Mouse (Mus musculus) lung, postnatal 4 days (tissue): ENCODE measurements around the gene Aldh2.

Experiments
- DNase-seq, 2 experiments: peaks; one replicate each; pipeline ENCODE4 v3.0.0; 2021

Aldh2 gene

GRCm38 (mm10) chr5:121594714-121595313, 1.2 kb upstream of the Aldh2 start:
- no peak for DNase-seq

- DNase-seq = no peak
Measured at GRCm38 (mm10) chr5:121592816-121593407, 712 bp downstream of the Aldh2 start.

- no peak for DNase-seq
Measured at GRCm38 (mm10) chr5:121592064-121592815, 1.4 kb downstream of the Aldh2 start.

GRCm38 (mm10) chr5:121591417-121592063, 2.1 kb downstream of the Aldh2 start:
- DNase-seq = peak in 1 of 2 experiments; percentile 52

- DNase-seq = no peak
Measured at GRCm38 (mm10) chr5:121589928-121590327, 3.7 kb downstream of the Aldh2 start.

DNA sequence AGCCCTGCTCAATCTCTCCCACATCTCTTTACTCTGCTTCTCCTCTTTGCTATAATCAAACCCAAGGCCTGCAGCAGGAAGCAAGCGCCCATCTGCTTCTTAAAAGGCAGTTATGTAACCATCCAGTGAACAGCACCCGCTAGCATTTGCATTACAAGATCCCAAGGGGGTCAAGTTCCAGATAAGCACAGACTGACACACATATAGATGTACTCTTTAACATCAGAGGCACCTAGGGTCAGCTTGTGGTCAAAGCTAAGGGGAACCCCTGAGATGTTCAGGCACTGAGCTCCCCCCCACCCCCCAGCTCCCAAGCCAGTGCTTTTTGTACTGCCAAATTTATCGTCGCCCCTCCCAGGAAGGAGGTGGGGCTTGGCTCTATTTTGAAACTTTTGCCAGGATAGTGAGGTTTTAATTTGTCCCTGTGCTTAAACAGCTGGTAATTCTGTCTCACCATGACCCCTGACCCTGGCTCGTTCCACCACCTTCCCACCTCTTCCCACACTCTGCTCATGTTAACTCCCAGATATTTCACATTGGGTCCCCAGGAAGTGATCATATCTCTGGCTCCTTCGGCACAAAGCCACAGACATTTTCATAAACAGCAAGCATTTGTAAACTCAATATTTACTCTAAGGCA, 7.1 kb downstream of the Aldh2 start:
- DNase-seq = peak; percentile 74 to 86

DNA sequence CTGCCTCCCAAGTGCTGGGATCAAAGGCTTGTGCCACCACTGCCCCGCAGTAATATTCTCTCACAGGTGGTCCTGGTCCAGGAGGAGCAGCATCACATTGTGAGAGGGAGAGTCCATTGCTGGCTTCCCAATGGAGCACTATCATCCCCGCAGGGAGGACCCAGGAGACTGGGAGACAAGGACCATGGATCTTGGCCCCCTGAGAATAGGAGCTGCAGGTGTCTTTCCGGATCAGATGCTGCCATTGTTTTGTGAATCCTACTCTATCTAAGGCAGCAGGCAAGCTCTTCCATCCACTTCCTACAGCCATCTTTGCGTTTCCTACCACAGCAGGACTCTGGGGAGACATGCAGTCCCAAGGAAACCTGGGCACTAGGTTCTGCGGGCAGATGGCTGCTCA, 7.9 kb downstream of the Aldh2 start:
- no peak for DNase-seq

DNA sequence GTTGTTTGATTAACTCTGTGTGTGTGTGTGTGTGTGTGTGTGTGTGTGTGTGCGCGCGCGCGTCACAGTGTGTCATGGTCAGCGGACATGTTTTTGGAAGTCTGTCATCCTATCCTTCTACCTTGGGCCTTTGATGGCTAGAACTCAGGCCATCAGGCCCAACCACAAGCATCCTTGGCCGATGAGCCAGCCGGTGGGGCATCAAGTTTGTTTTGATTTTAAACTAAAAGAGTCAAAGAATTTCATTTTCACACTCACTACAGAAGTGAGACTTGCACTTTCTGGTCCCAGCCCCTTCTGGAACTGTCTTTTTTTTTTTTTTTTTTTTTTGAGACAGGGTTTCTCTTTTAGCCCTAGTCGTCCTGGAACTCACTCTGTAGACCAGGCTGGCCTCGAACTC, 8.6 kb downstream of the Aldh2 start:
- no peak for DNase-seq

DNA sequence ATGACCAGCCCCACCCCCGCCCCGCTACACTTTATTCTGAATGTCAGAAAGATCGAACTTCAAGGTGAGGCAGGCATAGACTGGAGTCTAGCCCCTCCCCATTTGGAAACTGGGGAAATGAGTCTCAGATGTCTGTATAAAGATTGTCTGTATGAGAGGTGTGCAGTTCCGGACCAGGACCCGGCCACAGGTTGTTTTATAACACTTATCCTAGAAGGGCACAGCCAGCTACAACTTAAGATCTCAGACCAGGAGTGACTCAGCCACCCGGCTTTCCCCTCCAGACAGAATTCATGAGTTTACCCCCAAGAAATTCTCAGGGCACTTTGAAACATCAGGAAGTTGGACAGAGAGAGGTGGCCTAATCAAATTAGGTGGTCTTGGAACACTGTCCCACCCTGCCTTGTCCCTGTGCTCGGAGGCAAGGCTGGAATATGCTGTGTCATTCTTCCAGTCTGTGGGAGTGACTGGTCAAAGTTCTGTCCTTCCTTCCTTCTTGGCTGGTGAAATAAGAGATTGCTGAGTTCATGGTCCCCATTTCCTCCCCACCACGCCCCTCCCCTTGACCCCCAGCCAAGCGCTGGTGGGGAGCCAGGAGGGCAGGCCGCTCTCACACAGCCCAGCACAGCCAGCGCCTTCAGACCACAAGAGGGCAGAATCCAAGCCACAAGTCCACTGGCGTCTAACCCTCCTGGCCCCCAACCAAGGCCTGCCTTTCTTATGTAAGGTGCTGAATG, 9.7 kb downstream of the Aldh2 start:
- DNase-seq = peak; percentile 96 to 97

- DNase-seq = no peak
Measured at GRCm38 (mm10) chr5:121581945-121582344, 11.7 kb downstream of the Aldh2 start.

- DNase-seq = no peak
Measured at GRCm38 (mm10) chr5:121576927-121577488, 16.6 kb downstream of the Aldh2 start.

GRCm38 (mm10) chr5:121575867-121576266, 17.8 kb downstream of the Aldh2 start:
- no peak for DNase-seq

DNA sequence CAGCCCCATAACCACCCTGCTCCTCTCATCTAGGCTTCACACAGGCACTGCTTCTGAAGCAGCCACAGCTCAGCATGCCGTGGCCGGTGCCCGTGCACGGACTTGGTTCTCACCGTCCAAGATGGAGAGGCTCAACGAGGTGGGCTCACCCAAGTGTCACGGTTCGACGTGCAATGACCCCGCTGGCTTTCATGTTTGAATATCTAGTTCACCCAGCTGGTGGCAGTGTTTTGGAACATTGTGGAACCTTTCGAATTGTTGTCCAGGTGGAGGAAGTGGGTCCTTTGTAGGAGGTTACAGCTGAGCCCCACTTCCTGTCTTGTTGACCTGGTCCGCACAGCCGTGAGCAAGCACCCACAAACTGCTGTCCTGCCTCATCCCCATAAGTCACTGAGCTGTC, 19.5 kb downstream of the Aldh2 start:
- no peak for DNase-seq

- no peak for DNase-seq
Measured at GRCm38 (mm10) chr5:121570787-121571186, 22.8 kb downstream of the Aldh2 start.

GRCm38 (mm10) chr5:121569881-121570420, 23.7 kb downstream of the Aldh2 start:
- DNase-seq = peak; percentile 60 to 85

- no peak for DNase-seq
Measured at GRCm38 (mm10) chr5:121566035-121566681, 27.5 kb downstream of the Aldh2 start.

DNA sequence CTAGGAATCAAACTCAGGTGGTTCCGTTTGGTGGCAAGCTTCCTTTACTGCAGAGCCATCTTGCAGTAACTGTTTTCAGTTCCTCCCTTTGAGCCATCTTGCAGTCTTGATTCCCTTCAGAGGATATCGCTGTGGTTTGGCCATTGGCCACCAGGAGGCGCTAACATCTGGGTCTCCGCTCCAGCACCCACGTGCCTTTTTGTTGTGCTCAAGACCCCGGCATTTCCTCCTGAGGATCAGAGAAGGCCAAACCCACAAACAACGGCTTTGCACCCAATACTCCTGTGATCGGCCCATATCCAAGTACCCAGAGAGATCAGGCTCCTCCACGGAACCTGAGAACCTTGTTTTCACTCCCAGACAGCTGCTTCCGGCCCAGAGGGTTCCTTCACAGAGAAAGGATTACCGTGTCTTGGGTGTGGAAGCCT, 29.1 kb downstream of the Aldh2 start:
- peak; percentile 90 to 94 for DNase-seq

DNA sequence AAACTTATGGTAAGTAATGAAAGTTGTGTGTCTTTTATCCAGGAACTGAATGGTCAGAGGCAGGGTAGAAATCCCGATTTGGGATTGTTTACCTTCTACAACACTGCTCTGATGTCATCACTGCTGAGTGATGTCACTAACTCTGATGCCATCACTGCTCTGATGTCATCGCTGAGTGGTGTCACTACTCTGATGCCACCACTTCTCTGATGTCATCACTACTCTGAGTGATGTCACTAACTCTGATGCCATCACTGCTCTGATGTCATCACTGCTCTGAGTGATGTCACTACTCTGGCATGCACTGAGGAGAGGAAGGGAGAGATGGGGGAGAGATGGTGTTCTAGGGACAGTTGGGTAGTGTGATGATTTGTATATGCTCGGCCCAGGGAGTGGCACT, 31.2 kb downstream of the Aldh2 start:
- DNase-seq = no peak

- DNase-seq = no peak
Measured at GRCm38 (mm10) chr5:121549196-121549595, 44.4 kb downstream of the Aldh2 start.

- no peak for DNase-seq
Measured at GRCm38 (mm10) chr5:121547084-121547483, 46.5 kb downstream of the Aldh2 start.

DNA sequence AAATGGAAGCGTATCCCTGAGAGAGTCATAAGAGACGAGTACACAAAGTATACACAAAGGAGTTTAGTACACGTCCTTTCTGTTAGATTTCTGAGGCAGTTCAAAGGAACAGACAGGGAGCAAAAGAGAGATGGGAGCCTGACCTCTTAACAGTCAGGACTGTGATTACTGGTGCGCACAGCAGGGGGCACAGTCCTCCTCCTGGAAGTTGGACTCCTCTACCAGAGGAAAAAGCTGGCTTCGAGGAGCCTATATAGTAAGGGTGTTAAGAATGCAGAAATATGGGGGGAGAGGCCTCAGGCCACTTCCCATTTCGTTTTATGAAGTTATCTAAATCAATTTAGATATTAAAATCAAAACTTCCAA, 47.1 kb downstream of the Aldh2 start:
- peak; percentile 67 to 73 for DNase-seq
